Mouse (Mus musculus) monocyte, adult 5-6 weeks (primary cell): ENCODE data around the gene Plekha6. TPM values are rescaled to one million over a fixed set of nuclear protein-coding genes. Genes with fewer than 3 reads are reported as not detected.

Source experiments
- ATAC-seq: fragments of 153-309, 156-312 bp; replicated peaks from 2 replicates; pipeline ENCODE4 v1.8.0; 2017; ENCODE audit warnings: mild to moderate bottlenecking; ENCODE audit not compliant: low TSS enrichment, insufficient number of reproducible peaks, severe bottlenecking, poor library complexity, low FRiP score
- total RNA-seq: library from RNA; stranded (forward); fragments of 200-1000, 200-491, 200-594 nt; gene quantifications from 3 replicates; pipeline ENCODE4 v1.2.3, GENCODE M21; 2017

Plekha6 gene
- total RNA-seq: 5.7 to 6.3 TPM (median 5.7 TPM) in 3 replicates

DNA sequence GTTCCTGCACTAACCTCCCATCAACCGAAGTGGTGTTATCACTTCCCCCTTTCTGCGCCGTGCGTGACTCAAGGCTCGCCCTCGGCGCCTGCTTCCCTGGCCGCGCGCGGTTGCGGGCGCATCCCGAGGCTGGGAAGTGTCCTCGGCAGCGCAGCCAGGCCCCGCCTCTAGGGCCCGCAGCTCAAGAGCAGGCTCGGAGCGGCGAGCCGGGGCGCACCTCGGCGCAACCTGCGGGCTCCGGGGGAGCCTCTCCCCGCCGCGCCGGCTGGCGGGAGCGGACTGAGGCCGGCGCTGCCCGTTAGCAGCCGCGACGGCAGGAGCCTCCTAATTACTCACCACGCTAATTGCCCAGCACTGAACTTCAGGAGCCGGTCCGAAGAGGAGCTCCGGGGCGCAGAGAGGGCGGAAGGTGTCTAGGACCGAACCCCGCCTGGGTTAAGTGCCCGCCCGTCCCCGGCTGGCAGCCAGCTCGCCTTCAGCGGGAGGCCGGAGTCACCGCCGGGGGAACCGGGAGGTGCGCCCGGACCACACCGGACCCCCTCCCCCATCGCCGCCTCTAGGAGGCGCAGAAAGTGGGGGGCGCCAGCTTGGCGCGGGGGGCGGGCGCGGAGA lies at the start of gene Plekha6:
Gene Plekha6, plus strand, starts transcription at position 391 of the 612 bp plus-strand sequence.
- ATAC-seq: peak; percentile 45; the same call in 1 of the 2 replicates

- ATAC-seq: no peak
Measured at GRCm38 (mm10) chr1:133116108-133116507, 47.9 kb upstream of the Plekha6 start.

DNA sequence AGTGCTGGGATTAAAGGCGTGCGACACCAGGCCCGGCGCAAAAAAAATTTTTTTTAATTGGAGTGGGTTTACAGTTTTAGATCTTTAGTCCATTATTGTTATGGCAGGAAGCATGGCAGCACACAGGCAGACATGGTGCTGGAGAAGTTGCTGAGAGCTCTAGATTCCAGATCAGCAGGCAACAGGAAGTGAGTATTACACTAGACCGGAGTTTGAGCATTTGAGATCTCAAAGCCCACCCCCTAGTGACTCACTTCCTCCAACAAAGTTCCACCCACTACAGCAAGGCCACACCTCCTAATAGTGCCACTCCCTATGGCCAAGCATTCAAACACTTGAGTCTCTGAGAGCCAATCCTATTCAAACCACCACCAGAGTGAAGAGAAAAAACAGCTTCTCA lies 45.9 kb upstream of the Plekha6 start:
- peak; percentile 81 for ATAC-seq

GRCm38 (mm10) chr1:133118844-133119243 lies 45.2 kb upstream of the Plekha6 start:
- ATAC-seq: no peak

DNA sequence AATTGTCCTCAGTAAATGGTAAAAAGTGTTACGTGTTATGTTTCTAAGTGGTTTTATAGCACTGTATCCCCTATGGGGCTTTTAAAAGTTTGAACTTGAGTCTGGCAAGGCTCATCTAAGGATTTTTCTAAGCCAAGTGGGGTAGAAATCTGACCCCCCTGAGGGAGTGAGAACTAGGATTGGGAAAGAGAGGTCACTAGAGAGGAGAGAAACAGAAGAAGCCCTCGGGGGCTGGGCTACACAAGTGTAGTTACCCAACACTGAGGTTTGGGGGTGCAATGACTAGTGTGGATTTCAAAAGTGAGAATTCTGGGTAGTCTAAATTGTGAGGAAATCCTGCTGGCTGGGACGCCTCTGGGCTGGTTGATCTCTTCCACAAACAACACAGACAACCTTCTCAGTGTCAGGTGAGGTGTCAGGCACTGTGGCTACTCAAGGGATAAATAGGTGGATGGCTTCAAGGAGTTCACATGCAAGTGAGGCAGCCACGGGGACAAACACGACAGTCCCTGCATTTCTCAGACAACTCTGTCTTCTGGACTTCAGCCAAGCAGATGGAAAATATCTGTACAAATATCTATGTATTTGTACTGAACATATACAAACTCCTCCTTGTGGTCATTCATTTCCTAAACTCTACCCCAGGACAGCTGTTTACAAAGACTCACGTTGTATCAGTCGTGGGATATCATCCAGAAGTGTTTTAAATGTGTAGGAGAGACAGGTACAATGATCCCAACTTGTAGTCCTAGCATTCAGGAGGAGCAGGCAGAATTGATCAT lies 43.9 kb upstream of the Plekha6 start:
- peak; percentile 69 for ATAC-seq

- no peak for ATAC-seq
Measured at GRCm38 (mm10) chr1:133121246-133121645, 42.8 kb upstream of the Plekha6 start.

DNA sequence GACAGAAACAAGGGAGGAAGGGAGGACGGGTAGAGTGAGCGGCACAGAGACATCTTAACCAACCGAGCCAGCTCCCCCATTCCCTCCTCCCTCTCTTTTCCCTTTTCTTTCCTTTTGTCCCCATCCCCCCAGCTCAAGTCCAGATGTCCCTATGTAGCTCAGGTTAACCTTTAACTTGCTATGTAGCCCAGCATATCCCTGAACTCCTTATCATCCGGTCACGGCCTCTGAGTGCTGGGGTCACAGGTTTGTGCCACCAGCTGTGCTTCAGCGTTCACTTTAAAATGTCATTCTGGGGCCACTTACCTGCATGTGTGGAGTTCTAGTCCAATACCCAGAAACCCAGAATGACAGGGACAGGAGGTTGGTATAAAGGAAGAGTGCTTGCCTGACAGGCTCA lies 39.9 kb upstream of the Plekha6 start:
- no peak for ATAC-seq

- no peak for ATAC-seq
Measured at GRCm38 (mm10) chr1:133125640-133126364, 38.2 kb upstream of the Plekha6 start.

DNA sequence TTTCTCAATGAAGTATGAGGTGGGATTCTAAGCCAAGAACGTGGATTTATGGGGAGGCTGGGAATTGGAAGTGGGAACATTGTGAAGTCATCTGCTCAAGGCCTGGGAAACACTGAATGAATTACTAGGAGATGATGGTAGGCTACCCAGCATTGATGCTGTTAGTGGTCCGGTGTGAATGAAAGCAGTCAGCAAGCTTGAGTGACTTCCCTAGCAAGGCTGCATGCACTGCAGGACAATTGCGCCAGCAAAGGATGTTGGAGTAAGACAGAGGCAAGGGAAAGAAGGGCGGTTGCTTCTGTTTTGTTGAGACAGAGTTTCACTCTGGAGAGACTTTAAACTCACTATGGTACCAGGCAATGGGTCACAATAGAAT lies 37.7 kb upstream of the Plekha6 start:
- no peak for ATAC-seq

DNA sequence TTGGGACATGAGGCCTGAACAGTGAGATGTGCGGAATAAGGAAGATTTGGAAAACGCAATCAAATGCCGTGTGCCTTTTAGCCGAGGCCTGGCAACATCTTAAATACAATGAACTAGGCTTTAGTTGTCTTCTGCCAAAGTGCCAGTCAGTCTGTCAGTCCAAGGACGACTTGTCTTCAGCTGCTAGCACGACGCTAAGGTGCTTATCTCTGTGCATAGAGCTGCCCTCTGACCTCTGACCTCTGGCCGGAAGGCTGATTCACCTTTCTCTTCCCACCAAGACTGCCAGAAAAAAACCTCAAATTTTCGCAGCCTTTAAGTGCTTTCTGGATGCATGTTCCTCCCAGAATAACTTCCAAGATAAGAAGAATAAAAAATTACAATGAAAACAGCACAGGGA lies 36.7 kb upstream of the Plekha6 start:
- ATAC-seq: no peak

DNA sequence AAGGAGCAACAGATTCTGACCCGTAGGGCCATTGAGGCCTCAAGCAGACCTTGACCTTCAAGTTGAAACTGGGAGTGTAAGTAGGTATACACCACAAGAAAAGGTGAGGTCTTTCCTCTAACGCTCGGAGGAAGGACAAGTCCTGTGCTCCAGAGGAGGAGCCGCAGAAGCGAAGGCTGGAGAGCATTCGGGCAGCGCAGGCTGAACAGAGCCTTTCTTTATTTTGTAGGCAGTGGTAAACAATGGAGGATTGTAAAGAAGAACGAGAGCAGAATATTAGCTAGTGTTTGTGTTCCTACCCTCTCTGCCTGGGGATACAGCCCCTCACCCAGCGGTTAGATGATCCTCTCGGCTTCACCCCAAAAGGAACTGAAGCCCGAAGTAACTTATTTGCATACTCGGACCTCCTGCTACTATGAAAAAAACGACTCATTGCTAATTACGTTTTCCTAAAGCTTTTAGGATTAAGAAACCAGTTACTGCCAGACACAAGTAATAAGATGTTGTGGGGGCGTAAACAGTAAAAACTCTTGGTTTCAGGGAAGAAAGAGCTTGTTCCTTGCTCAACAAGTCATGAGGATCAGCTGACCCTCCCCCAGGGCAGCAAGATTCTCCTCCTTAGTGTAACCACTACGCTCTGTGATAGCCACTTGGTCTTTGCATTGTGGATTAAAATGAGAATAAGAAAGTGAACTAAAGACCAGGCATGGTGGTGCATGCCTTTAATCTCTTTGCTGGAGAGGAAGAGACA lies 34.4 kb upstream of the Plekha6 start:
- ATAC-seq: no peak; the same call in 1 of the 2 replicates

DNA sequence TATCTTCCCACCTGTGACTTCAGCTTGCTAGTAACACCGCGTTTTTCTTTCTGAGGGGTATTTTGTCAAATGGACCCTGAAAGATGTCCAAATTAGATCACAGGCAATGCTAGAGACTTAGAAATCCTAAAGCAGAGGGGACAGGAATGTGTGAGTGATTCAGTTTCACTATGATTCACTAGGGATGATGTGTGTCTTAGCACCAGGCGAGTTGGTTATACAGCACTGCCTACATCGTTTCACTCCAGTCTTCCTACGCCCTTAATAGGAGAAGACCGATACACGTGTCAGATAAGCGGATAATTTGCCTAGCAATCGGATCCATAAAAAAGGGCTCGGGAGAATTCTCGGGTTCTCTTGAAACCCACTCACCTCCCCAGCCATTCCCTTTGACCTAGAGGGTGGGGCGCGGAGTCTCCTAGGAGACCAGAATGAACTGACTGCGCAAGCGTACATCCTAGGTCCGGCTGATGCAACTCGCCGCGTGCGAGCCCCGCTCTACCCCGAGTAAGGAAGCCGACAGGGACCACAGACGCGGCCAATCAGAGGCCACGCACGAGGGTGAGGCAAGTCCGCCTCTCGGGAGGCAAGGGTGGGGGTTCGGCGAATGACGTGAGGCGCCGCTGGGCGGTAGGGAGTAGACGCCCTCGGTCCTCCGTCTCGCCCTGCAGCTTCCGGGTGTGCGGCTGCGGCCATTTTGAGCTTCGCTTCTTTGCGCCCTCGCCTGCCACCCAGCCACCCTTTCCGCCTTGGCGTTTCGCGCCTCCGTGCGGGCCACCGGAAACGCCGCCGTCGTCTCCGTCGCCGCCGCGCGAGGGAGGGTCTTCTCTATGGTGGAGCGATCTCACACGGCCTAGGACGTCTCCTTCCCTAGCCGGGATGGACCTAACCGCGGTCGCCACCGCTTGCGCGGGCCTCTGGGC lies 33.1 kb upstream of the Plekha6 start, which contains the start of gene Ppp1r15b:
Gene Ppp1r15b, plus strand, starts transcription at position 506 of the 923 bp plus-strand sequence.
- ATAC-seq: peak; percentile 85

DNA sequence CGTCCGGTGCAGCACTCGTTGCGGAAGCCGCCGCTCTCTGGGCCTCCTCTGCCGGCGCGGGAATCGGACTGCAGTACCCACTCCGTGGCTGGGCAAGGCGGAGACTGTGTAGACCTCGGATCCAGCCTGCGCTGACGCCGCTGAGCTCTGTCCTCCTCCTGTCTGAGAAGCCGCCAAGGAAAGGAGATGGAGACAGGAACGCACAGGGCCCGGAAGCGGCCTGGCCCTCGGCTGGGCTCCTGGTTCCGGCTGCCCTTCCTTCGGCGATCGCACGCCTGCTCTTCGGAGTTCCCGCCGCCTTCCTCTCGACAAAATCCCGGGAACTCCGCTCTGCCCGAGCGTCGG lies 32.5 kb upstream of the Plekha6 start:
- ATAC-seq: 0 out of 2 replicates have a peak, but pooled peaks have one; percentile 1

GRCm38 (mm10) chr1:133131936-133132335 lies 32.1 kb upstream of the Plekha6 start:
- no peak for ATAC-seq

DNA sequence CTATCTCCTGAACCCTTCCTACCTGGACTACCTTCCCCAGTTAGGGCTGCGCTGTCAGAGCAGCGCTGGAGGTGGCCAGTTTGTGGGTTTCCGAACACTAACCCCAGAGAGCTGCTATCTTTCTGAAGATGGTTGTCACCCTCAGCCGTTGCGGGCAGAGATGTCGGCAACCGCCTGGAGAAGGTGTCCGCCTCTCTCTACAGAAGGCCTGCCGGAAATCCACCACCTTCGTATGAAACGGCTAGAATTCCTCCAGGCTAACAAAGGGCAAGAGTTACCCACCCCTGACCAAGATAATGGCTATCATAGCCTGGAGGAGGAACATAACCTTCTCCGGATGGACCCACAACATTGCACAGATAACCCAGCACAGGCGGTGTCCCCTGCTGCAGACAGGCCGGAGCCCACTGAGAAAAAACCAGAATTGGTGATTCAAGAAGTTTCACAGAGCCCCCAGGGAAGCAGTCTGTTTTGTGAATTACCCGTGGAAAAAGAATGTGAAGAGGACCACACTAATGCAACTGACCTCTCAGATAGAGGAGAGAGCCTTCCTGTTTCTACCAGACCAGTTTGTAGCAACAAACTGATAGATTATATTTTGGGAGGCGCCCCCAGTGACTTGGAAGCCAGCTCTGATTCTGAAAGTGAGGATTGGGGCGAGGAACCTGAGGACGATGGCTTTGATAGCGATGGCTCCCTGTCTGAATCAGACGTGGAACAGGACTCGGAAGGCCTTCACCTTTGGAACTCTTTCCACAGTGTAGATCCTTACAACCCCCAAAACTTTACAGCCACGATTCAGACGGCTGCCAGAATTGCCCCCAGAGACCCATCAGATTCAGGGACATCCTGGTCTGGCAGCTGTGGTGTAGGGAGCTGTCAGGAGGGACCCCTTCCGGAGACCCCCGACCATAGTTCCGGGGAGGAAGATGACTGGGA lies 31.4 kb upstream of the Plekha6 start:
- no peak for ATAC-seq

DNA sequence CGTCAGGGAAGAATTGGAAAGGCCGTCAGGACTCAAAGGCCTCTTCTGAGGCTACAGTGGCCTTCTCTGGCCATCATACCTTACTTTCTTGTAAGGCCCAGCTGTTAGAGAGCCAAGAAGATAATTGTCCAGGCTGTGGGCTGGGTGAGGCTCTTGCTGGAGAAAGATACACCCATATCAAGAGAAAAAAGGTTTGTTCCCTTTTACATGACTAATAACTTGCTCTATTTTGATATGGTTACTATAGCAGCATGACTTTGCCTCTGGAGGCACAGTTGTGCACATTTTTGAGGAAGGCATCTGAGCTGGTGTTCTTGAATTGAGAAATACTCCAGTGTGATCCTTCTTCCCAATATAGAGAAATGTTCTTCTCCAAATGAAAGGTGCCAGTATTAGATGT lies 30.6 kb upstream of the Plekha6 start:
- peak; percentile 25; the same call in 1 of the 2 replicates for ATAC-seq

DNA sequence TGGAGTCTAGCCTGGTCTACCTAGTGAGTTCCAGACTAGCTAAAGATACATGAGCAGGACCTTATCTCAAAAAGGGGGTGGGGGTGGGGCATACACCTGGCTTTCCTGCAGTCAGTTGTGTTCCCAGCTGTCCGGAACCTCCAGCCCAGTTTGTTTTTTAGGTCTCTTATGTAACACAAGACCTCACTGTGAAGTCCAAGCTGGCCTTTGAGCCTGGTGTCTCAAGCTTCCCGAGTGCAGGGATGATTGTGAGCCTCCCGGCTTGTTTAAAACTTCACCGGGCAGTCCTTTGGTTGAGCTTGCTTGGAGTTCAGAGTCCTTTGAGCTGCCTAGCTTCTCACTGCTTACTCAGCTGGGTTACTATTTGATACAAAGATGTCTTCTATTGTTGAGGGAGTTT lies 29.9 kb upstream of the Plekha6 start:
- no peak for ATAC-seq
